Mouse (Mus musculus): ENCODE measurements around the gene Fads6. TPM values are rescaled to one million over a fixed set of nuclear protein-coding genes. Genes with fewer than 3 reads are reported as not detected.

Fads6 gene
- polyA plus RNA-seq, 1 experiment = not detected

DNA sequence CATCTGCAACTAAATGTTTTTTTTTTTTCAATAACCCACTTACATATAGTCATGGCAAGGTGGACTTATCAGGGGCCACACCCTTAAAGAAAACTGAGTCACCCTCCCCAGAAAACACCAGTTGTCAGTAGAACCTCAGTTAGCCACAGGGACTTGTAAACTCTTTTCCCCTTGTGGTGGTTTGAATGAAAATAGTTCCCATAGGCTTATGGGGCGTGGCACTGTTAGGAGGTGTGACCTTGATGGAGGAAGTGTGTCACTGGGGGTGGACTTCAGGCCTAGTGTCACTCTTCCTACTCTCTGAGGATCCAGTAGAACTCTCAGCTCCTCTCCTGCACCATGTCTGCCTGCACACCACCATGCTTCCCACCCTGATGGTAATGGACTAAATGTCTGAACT is 17.7 kb downstream of the Fads6 start:
- Histone ChIP-seq H3K4me1 (ENCODE audit: control insufficient read depth, insufficient read depth, low read length) (no peaks in the 10 kb centered on the region), H3K27ac (ENCODE audit: insufficient read depth, low read length) (no peak overlapping the region), H3K4me3 (ENCODE audit: insufficient read depth, low read length) (no peak overlapping the region)
- TF ChIP-seq POLR2A (IDR thresholded peaks at IDR 0.05; ENCODE audit: low read depth, low read length) (no peak), CTCF (IDR thresholded peaks at IDR 0.05; ENCODE audit: borderline replicate concordance, insufficient read depth, low read length) (no peak)

- no peaks in the 10 kb centered on the region for H3K4me1 ChIP-seq (ENCODE audit: control insufficient read depth, insufficient read depth, low read length)
- TF ChIP-seq POLR2A (IDR thresholded peaks at IDR 0.05; ENCODE audit: low read depth, low read length) (no peak), CTCF (IDR thresholded peaks at IDR 0.05; ENCODE audit: borderline replicate concordance, insufficient read depth, low read length) (no peak)
- H3K4me3 ChIP-seq (ENCODE audit: insufficient read depth, low read length) = no peak overlapping the region
- H3K27ac ChIP-seq (ENCODE audit: insufficient read depth, low read length) = no peak overlapping the region
Observed at GRCm38 (mm10) chr11:115278176-115278575, 19.3 kb downstream of the Fads6 start.

DNA sequence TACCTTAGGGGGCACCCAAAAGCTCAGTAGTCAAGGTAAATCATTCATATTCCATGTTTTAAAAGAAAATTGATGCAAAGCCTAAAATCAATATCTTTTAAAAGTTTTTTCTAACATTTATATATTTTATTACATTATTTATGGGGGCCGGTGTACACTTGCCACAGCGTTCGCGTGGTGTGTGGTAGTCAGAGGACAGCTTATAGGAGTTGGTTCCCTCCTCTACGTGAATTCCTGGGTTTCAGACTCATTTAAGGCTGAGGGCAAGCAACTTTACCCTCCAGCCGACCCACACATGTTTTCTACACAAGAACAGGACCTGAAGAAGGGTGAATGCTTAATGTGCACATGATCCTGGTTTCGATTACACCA is 19.9 kb downstream of the Fads6 start:
- H3K4me1 ChIP-seq (ENCODE audit: control insufficient read depth, insufficient read depth, low read length) = no peaks in the 10 kb centered on the region
- TF ChIP-seq POLR2A (IDR thresholded peaks at IDR 0.05; ENCODE audit: low read depth, low read length) (no peak), CTCF (IDR thresholded peaks at IDR 0.05; ENCODE audit: borderline replicate concordance, insufficient read depth, low read length) (no peak)
- H3K4me3 ChIP-seq (ENCODE audit: insufficient read depth, low read length) = peak overlapping the region; percentile 96
- peak overlapping the region; percentile 68 for H3K27ac ChIP-seq (ENCODE audit: insufficient read depth, low read length)

- no peak for TF ChIP-seq CTCF (IDR thresholded peaks at IDR 0.05; ENCODE audit: borderline replicate concordance, insufficient read depth, low read length)
- TF ChIP-seq POLR2A (IDR thresholded peaks at IDR 0.05; ENCODE audit: low read depth, low read length) = peak; percentile 100
- H3K4me1 ChIP-seq (ENCODE audit: control insufficient read depth, insufficient read depth, low read length) = no peaks in the 10 kb centered on the region
- peak within 1 kb of the TSS; percentile 68 for H3K27ac ChIP-seq (ENCODE audit: insufficient read depth, low read length)
- H3K4me3 ChIP-seq (ENCODE audit: insufficient read depth, low read length) = peak within 1 kb of the TSS; percentile 96
Observed at GRCm38 (mm10) chr11:115276780-115277603, 20.5 kb downstream of the Fads6 start, which contains the start of gene Fdxr. TSS of gene Fdxr (minus strand) at chr11:115277050.

GRCm38 (mm10) chr11:115275954-115276353 is 21.5 kb downstream of the Fads6 start:
- Histone ChIP-seq H3K27ac (ENCODE audit: insufficient read depth, low read length) (no peak overlapping the region), H3K4me3 (ENCODE audit: insufficient read depth, low read length) (peak overlapping the region; percentile 87; the same call in 1 of the 2 replicates), H3K4me1 (ENCODE audit: control insufficient read depth, insufficient read depth, low read length) (no peaks in the 10 kb centered on the region)
- TF ChIP-seq POLR2A (IDR thresholded peaks at IDR 0.05; ENCODE audit: low read depth, low read length) = no peak
- TF ChIP-seq CTCF (IDR thresholded peaks at IDR 0.05; ENCODE audit: borderline replicate concordance, insufficient read depth, low read length) = no peak

DNA sequence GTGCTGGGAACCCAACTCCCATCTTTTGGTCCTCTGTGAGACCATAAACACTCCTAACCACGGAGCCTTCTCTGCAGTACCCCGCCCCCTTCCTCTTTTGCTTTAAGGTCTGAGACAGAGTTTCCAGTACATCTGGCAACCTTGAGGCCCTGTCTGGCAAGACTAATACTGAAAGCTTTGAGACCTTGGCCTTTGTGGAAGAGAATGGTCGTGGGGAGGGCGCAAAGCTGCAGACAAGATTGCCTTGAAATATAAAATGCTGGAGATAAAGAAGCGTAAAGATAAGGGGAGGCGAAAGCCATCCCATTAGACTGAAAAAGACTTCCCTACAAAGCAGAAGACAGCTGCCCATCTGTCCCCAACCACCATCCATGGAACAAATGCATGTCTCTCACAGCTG is 22.0 kb downstream of the Fads6 start:
- Histone ChIP-seq H3K4me3 (ENCODE audit: insufficient read depth, low read length) (no peak overlapping the region), H3K4me1 (ENCODE audit: control insufficient read depth, insufficient read depth, low read length) (no peaks in the 10 kb centered on the region), H3K27ac (ENCODE audit: insufficient read depth, low read length) (no peak overlapping the region)
- TF ChIP-seq POLR2A (IDR thresholded peaks at IDR 0.05; ENCODE audit: low read depth, low read length) = no peak
- TF ChIP-seq CTCF (IDR thresholded peaks at IDR 0.05; ENCODE audit: borderline replicate concordance, insufficient read depth, low read length) = no peak

DNA sequence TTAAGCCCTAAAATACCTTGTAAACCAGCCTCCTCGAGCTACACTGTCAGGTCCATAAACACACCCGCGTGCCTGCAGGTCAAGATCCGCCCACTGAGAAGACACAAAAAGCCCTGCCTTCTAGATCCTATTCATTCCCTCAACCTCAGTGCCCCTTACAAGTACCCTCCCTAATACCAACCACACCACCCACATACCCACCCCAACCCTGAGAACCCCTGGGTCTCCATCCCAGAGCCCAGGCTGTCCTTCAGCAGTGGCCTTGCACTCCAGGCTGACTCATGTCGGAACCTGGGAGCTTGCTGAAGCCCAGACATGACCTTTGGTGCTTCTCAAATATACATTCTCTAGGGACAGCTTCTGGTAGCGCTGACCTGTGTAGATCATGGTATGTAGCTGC is 22.7 kb downstream of the Fads6 start:
- H3K4me3 ChIP-seq (ENCODE audit: insufficient read depth, low read length) = no peak overlapping the region
- no peak overlapping the region for H3K27ac ChIP-seq (ENCODE audit: insufficient read depth, low read length)
- TF ChIP-seq CTCF (IDR thresholded peaks at IDR 0.05; ENCODE audit: borderline replicate concordance, insufficient read depth, low read length) (no peak), POLR2A (IDR thresholded peaks at IDR 0.05; ENCODE audit: low read depth, low read length) (no peak)
- H3K4me1 ChIP-seq (ENCODE audit: control insufficient read depth, insufficient read depth, low read length) = no peaks in the 10 kb centered on the region

DNA sequence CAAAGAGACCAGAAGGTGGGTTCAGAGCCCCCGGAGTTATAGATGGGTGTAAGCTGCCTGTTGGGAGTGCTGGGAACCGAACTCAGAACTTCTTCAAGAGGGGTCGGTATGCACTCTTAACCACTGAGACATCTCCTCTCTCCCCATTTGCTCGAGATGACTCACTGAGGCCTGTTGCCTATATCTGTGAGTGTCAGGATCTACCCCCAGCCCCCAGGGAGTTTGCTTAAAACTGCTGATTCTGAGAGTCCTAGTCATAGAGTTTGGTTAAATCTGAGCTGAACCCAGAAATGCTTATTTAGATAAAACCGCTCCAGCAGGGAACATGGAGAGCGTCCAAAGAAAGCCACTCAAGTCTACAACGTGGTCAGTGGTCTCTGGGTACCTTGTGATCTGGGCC is 23.3 kb downstream of the Fads6 start:
- Histone ChIP-seq H3K4me3 (ENCODE audit: insufficient read depth, low read length) (no peak overlapping the region), H3K27ac (ENCODE audit: insufficient read depth, low read length) (no peak overlapping the region), H3K4me1 (ENCODE audit: control insufficient read depth, insufficient read depth, low read length) (no peaks in the 10 kb centered on the region)
- TF ChIP-seq POLR2A (IDR thresholded peaks at IDR 0.05; ENCODE audit: low read depth, low read length) (no peak), CTCF (IDR thresholded peaks at IDR 0.05; ENCODE audit: borderline replicate concordance, insufficient read depth, low read length) (no peak)

- Histone ChIP-seq H3K4me1 (ENCODE audit: control insufficient read depth, insufficient read depth, low read length) (no peaks in the 10 kb centered on the region), H3K27ac (ENCODE audit: insufficient read depth, low read length) (no peak overlapping the region), H3K4me3 (ENCODE audit: insufficient read depth, low read length) (no peak overlapping the region)
- TF ChIP-seq CTCF (IDR thresholded peaks at IDR 0.05; ENCODE audit: borderline replicate concordance, insufficient read depth, low read length) (no peak), POLR2A (IDR thresholded peaks at IDR 0.05; ENCODE audit: low read depth, low read length) (no peak)
Observed at GRCm38 (mm10) chr11:115273735-115274134, 23.7 kb downstream of the Fads6 start.

DNA sequence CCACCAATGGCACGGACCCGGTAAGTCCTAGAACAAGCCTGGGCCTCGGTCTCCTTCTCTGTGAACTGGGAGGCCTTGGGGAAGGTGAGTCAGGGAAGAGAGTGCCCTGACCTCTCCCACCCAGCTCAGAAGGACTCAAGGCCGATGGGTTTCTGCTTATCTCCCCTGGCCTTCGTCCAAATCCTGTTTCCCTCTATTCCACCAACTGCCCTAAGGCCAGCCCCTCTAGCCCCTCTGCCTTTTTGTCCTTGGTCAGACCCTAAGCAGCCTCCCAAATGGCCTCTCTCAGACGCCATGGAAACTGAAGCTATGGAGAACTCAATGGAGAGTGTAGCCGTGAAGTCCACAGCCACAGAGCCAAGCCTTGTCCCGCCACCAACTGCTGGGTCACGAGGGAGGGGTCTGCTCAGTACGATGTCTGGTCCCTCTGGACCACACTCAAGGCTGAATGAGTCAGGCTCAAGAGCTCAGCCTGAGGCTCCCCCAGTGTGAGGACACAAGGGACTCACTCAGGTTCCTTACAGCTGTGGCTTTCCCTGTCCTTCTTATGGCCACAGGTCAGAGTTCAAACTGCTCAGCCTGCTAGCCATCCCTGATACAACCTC is 24.5 kb downstream of the Fads6 start:
- no peaks in the 10 kb centered on the region for H3K4me1 ChIP-seq (ENCODE audit: control insufficient read depth, insufficient read depth, low read length)
- no peak overlapping the region for H3K27ac ChIP-seq (ENCODE audit: insufficient read depth, low read length)
- no peak overlapping the region for H3K4me3 ChIP-seq (ENCODE audit: insufficient read depth, low read length)
- TF ChIP-seq CTCF (IDR thresholded peaks at IDR 0.05; ENCODE audit: borderline replicate concordance, insufficient read depth, low read length) = no peak

All from embryonic fibroblast, embryonic 13.5 days (primary cell).